Comparison of ENCODE assay signal across 19 mouse cellular contexts in genomic region chr16:4411296-4411695, GRCm38 (mm10).
"Had no signal": no experiment of that assay in that cellular context is flagged by ENCODE, and none has a peak within 500 bp of the region (broad histone marks: within the 10 kb centered on the region; RNA-seq: fewer than 3 reads in every experiment).

No protein-coding gene starts in this region.

- H3K9me3 ChIP-seq: midbrain, embryonic 12.5 days; neural tube, embryonic 13.5 days; neural tube, embryonic 15.5 days had no signal

- H3K4me2 ChIP-seq: lung, embryonic 14.5 days; midbrain, embryonic 12.5 days; neural tube, embryonic 13.5 days; neural tube, embryonic 15.5 days had no signal

- H3K27ac ChIP-seq: liver, embryonic 14.5 days; midbrain, embryonic 12.5 days; neural tube, embryonic 13.5 days; neural tube, embryonic 15.5 days had no signal

- H3K36me3 ChIP-seq: midbrain, embryonic 12.5 days; neural tube, embryonic 13.5 days; neural tube, embryonic 15.5 days had no signal

- H3K27me3 ChIP-seq: midbrain, embryonic 12.5 days; neural tube, embryonic 13.5 days; neural tube, embryonic 15.5 days had no signal

- DNase-seq: lung, adult 18-20 months; lung, embryonic 14.5 days; lung, postnatal 10 days; lung, postnatal 4 days; midbrain, embryonic 14.5 days; retina, postnatal 1 day; right cerebral cortex, adult 18-20 months; right cerebral cortex, postnatal 25 days; right cerebral cortex, postnatal 4 days; spleen, adult 18-20 months; thymus, adult 18-20 months; thymus, postnatal 14 days; thymus, postnatal 36 days had no signal

- H3K9ac ChIP-seq: liver, embryonic 14.5 days; lung, embryonic 14.5 days; midbrain, embryonic 12.5 days; neural tube, embryonic 13.5 days; neural tube, embryonic 15.5 days had no signal

- H3K4me3 ChIP-seq: midbrain, embryonic 12.5 days; myocyte; neural tube, embryonic 13.5 days; neural tube, embryonic 15.5 days had no signal

- ATAC-seq: midbrain, embryonic 16.5 days had no signal
